Mouse (Mus musculus) heart, embryonic 14.5 days (tissue): ENCODE results near the gene Syne2. TPM values are rescaled to one million over a fixed set of nuclear protein-coding genes. Genes with fewer than 3 reads are reported as not detected.

Source experiments
- ATAC-seq: fragments of 200-750 bp; cut with Nextera tagmentation; 2 replicates; pipeline ENCODE4 v1.8.0; 2017; ENCODE audit warnings: low read depth, moderate TSS enrichment; ENCODE audit not compliant: insufficient number of reproducible peaks, insufficient read depth, low FRiP score
- H3K27ac ChIP-seq, 2 experiments: fragments of 200-500 bp in 1 of 2; fragments of 300-500 bp in 1 of 2; sonication (generic) in 1 of 2; replicated peaks in 1 of 2; 2 replicates each; pipeline ENCODE4 v1.5.1; 2012 to 2014; ENCODE audit warnings: low read depth in 2 of 2, low read length in 2 of 2, control low read depth in 1 of 2, mild to moderate bottlenecking in 1 of 2, mixed read lengths in 1 of 2; ENCODE audit not compliant: control insufficient read depth in 1 of 2, insufficient read depth in 1 of 2
- H3K27me3 ChIP-seq: fragments of 300-500 bp; sonication (generic); 2 replicates; pipeline ENCODE4 v1.6.1; 2014; ENCODE audit warnings: mild to moderate bottlenecking, low read length, control low read depth; ENCODE audit not compliant: control insufficient read depth, insufficient read depth
- H3K36me3 ChIP-seq: fragments of 300-500 bp; sonication (generic); 2 replicates; pipeline ENCODE4 v1.6.1; 2014; ENCODE audit warnings: mild to moderate bottlenecking, control low read depth, low read length, mixed read lengths; ENCODE audit not compliant: control insufficient read depth, insufficient read depth
- H3K4me1 ChIP-seq, 2 experiments: fragments of 200-500 bp in 1 of 2; fragments of 300-500 bp in 1 of 2; sonication (generic) in 1 of 2; 2 replicates each; pipeline ENCODE4 v1.6.1; 2012 to 2014; ENCODE audit warnings: low read length in 2 of 2, control low read depth in 1 of 2, mixed read lengths in 1 of 2; ENCODE audit not compliant: control insufficient read depth in 2 of 2, insufficient read depth in 2 of 2
- H3K4me2 ChIP-seq: fragments of 300-500 bp; sonication (generic); 2 replicates; pipeline ENCODE4 v1.6.1; 2014; ENCODE audit warnings: mild to moderate bottlenecking, low read length
- H3K4me3 ChIP-seq, 2 experiments: fragments of 200-500 bp in 1 of 2; fragments of 300-500 bp in 1 of 2; sonication (generic) in 1 of 2; 2 replicates each; pipeline ENCODE4 v1.5.1; 2012 to 2014; ENCODE audit warnings: low read length in 2 of 2, mild to moderate bottlenecking in 2 of 2, control low read depth in 1 of 2, low read depth in 1 of 2, moderate library complexity in 1 of 2; ENCODE audit not compliant: control insufficient read depth in 1 of 2, insufficient read depth in 1 of 2
- H3K9ac ChIP-seq: fragments of 300-500 bp; sonication (generic); 2 replicates; pipeline ENCODE4 v1.6.1; 2014; ENCODE audit warnings: mild to moderate bottlenecking, low read length
- H3K9me3 ChIP-seq: fragments of 300-500 bp; sonication (generic); 2 replicates; pipeline ENCODE4 v1.6.1; 2016; ENCODE audit warnings: low read length, control low read depth; ENCODE audit not compliant: control insufficient read depth
- WGBS: fragments of 180-500 bp; shearing (Covaris S2); extraction: QIAGEN DNeasy Blood & Tissue Kit; methylation state at CpG from one replicate; pipeline ENCODE4 v1.1.7; 2014; 5-methylcytosine and 5-hydroxymethylcytosine counted together
- polyA plus RNA-seq: library from polyadenylated mRNA; unstranded; fragments of >200 nt; fragmentation: Nextera tagmentation; extraction: Ambion mirVana; gene quantifications from 2 replicates; pipeline ENCODE4 v1.2.1, GENCODE M21; 2014

Syne2 gene
- polyA plus RNA-seq, 1 experiment from 2014 or later = 55.9 TPM

GRCm38 (mm10) chr12:76015489-76015888 is 197.6 kb downstream of the Syne2 start:
- H3K4me2 ChIP-seq = no peak overlapping the region
- H3K9me3 ChIP-seq = no peaks in the 10 kb centered on the region
- ATAC-seq = no peak
- peaks cover 57% of the 10 kb centered on the region for H3K36me3 ChIP-seq
- H3K9ac ChIP-seq = no peak overlapping the region
- 75% methylated on average over 11 of the region's 11 CpGs for WGBS
- H3K27ac ChIP-seq = no peak overlapping the region
- H3K27me3 ChIP-seq = no peaks in the 10 kb centered on the region
- no peaks in the 10 kb centered on the region for H3K4me1 ChIP-seq
- no peak overlapping the region for H3K4me3 ChIP-seq

GRCm38 (mm10) chr12:76016123-76017101 is 198.5 kb downstream of the Syne2 start:
- Histone ChIP-seq H3K4me3 (no peak overlapping the region), H3K27me3 (no peaks in the 10 kb centered on the region), H3K36me3 (peaks cover 57% of the 10 kb centered on the region), H3K4me1 (no peaks in the 10 kb centered on the region), H3K4me2 (no peak overlapping the region), H3K9me3 (no peaks in the 10 kb centered on the region), H3K9ac (no peak overlapping the region), H3K27ac (no peak overlapping the region)
- 79% methylated on average over 14 of the region's 14 CpGs for WGBS
- ATAC-seq = peak; percentile 61; the same call in 1 of the 2 replicates

- Histone ChIP-seq H3K27ac (no peak overlapping the region), H3K9me3 (no peaks in the 10 kb centered on the region), H3K4me3 (no peak overlapping the region), H3K36me3 (peaks cover 74% of the 10 kb centered on the region), H3K4me2 (no peak overlapping the region), H3K27me3 (no peaks in the 10 kb centered on the region), H3K9ac (no peak overlapping the region), H3K4me1 (no peaks in the 10 kb centered on the region)
- ATAC-seq = no peak
- WGBS = 74% methylated on average over 8 of the region's 8 CpGs
Measured at GRCm38 (mm10) chr12:76018640-76019039, 200.7 kb downstream of the Syne2 start.

GRCm38 (mm10) chr12:76042301-76042700 is 224.4 kb downstream of the Syne2 start:
- H3K27me3 ChIP-seq = no peaks in the 10 kb centered on the region
- 87% methylated on average over 8 of the region's 8 CpGs for WGBS
- H3K4me2 ChIP-seq = no peak overlapping the region
- no peak overlapping the region for H3K27ac ChIP-seq
- no peak overlapping the region for H3K4me3 ChIP-seq
- ATAC-seq = no peak
- 0 out of 2 replicates have a peak, but pooled peaks cover 3% of the 10 kb centered on the region for H3K9me3 ChIP-seq
- H3K4me1 ChIP-seq = no peaks in the 10 kb centered on the region
- H3K36me3 ChIP-seq = peaks cover 80% of the 10 kb centered on the region
- H3K9ac ChIP-seq = no peak overlapping the region

GRCm38 (mm10) chr12:76046561-76046960 is 228.6 kb downstream of the Syne2 start:
- Histone ChIP-seq H3K27ac (no peak overlapping the region), H3K36me3 (peaks cover 74% of the 10 kb centered on the region), H3K4me1 (no peaks in the 10 kb centered on the region), H3K4me2 (no peak overlapping the region), H3K9me3 (no peaks in the 10 kb centered on the region), H3K27me3 (no peaks in the 10 kb centered on the region), H3K4me3 (no peak overlapping the region), H3K9ac (no peak overlapping the region)
- no peak for ATAC-seq
- WGBS = 59% methylated on average over 6 of the region's 6 CpGs

- peaks cover 74% of the 10 kb centered on the region for H3K36me3 ChIP-seq
- no peaks in the 10 kb centered on the region for H3K4me1 ChIP-seq
- no peak overlapping the region for H3K9ac ChIP-seq
- H3K27me3 ChIP-seq = no peaks in the 10 kb centered on the region
- no peak overlapping the region for H3K4me3 ChIP-seq
- no peaks in the 10 kb centered on the region for H3K9me3 ChIP-seq
- H3K27ac ChIP-seq = no peak overlapping the region
- WGBS = 71% methylated on average over 3 of the region's 3 CpGs
- no peak overlapping the region for H3K4me2 ChIP-seq
- ATAC-seq = no peak
Measured at GRCm38 (mm10) chr12:76047921-76048320, 230.0 kb downstream of the Syne2 start.

GRCm38 (mm10) chr12:76048672-76049071 is 230.7 kb downstream of the Syne2 start:
- Histone ChIP-seq H3K9me3 (no peaks in the 10 kb centered on the region), H3K9ac (no peak overlapping the region), H3K4me1 (no peaks in the 10 kb centered on the region), H3K36me3 (peaks cover 70% of the 10 kb centered on the region), H3K27ac (no peak overlapping the region), H3K4me2 (no peak overlapping the region), H3K4me3 (no peak overlapping the region), H3K27me3 (no peaks in the 10 kb centered on the region)
- no peak for ATAC-seq
- 82% methylated on average over 8 of the region's 8 CpGs for WGBS
